Mouse (Mus musculus) heart, embryonic 10.5 days (tissue): ENCODE results near the gene Fblim1. TPM values are rescaled to one million over a fixed set of nuclear protein-coding genes. Genes with fewer than 3 reads are reported as not detected.
A peak's percentile ranks its signal among the peaks of the same experiment; 100 is the strongest.

Experiments used
- DNase-seq: peaks from one replicate; pipeline ENCODE4 v3.0.0-alpha.2; 2017; ENCODE audit warnings: low spot score
- H3K27ac ChIP-seq: fragments of 300-500 bp; sonication (generic); 2 replicates; pipeline ENCODE4 v1.5.1; 2016; ENCODE audit warnings: mild to moderate bottlenecking
- H3K27me3 ChIP-seq: fragments of 300-500 bp; sonication (generic); 2 replicates; pipeline ENCODE4 v1.6.1; 2016; ENCODE audit warnings: mild to moderate bottlenecking; ENCODE audit not compliant: poor library complexity, insufficient read depth, severe bottlenecking
- H3K36me3 ChIP-seq: fragments of 300-500 bp; sonication (generic); 2 replicates; pipeline ENCODE4 v1.6.1; 2016; ENCODE audit warnings: mild to moderate bottlenecking, moderate library complexity
- H3K4me1 ChIP-seq: fragments of 300-500 bp; sonication (generic); 2 replicates; pipeline ENCODE4 v1.6.1; 2016; ENCODE audit warnings: mild to moderate bottlenecking
- H3K4me3 ChIP-seq: fragments of 300-500 bp; sonication (generic); 2 replicates; pipeline ENCODE4 v1.5.1; 2016; ENCODE audit warnings: mild to moderate bottlenecking, moderate library complexity
- H3K9me3 ChIP-seq: fragments of 300-500 bp; sonication (generic); 2 replicates; pipeline ENCODE4 v1.6.1; 2016; ENCODE audit warnings: mild to moderate bottlenecking, moderate library complexity
- WGBS: fragments of 180-500 bp; shearing (Covaris S2); methylation state at CpG from one replicate; pipeline ENCODE4 v1.1.7; 2016; 5-methylcytosine and 5-hydroxymethylcytosine counted together
- polyA plus RNA-seq: library from polyadenylated mRNA; unstranded; fragments of >200 nt; fragmentation: Nextera tagmentation; extraction: Ambion mirVana; gene quantifications from 2 replicates; pipeline ENCODE4 v1.2.1, GENCODE M21; 2016

Fblim1 gene
- polyA plus RNA-seq, 1 experiment from 2014 or later = 62.7 TPM

GRCm38 (mm10) chr4:141623037-141623436 lies 17.1 kb upstream of the Fblim1 start:
- no peaks in the 10 kb centered on the region for H3K27me3 ChIP-seq
- H3K27ac ChIP-seq = peak overlapping the region; percentile 62; the same call in 1 of the 2 replicates
- peaks cover 37% of the 10 kb centered on the region for H3K36me3 ChIP-seq
- DNase-seq = no peak
- WGBS = 82% methylated on average over 11 of the region's 11 CpGs
- H3K4me1 ChIP-seq = peaks cover 31% of the 10 kb centered on the region
- no peaks in the 10 kb centered on the region for H3K9me3 ChIP-seq
- no peak overlapping the region for H3K4me3 ChIP-seq

GRCm38 (mm10) chr4:141622580-141622979 lies 16.7 kb upstream of the Fblim1 start:
- H3K4me3 ChIP-seq = no peak overlapping the region
- peaks cover 33% of the 10 kb centered on the region for H3K4me1 ChIP-seq
- peaks cover 32% of the 10 kb centered on the region for H3K36me3 ChIP-seq
- H3K27ac ChIP-seq = no peak overlapping the region
- no peaks in the 10 kb centered on the region for H3K27me3 ChIP-seq
- no peak for DNase-seq
- no peaks in the 10 kb centered on the region for H3K9me3 ChIP-seq
- WGBS = 80% methylated on average over 5 of the region's 5 CpGs

GRCm38 (mm10) chr4:141622091-141622490 lies 16.2 kb upstream of the Fblim1 start:
- peaks cover 37% of the 10 kb centered on the region for H3K4me1 ChIP-seq
- peaks cover 29% of the 10 kb centered on the region for H3K36me3 ChIP-seq
- no peaks in the 10 kb centered on the region for H3K9me3 ChIP-seq
- no peak overlapping the region for H3K27ac ChIP-seq
- DNase-seq = no peak
- H3K4me3 ChIP-seq = no peak overlapping the region
- 77% methylated on average over 8 of the region's 8 CpGs for WGBS
- no peaks in the 10 kb centered on the region for H3K27me3 ChIP-seq

- H3K27me3 ChIP-seq = peaks cover 5% of the 10 kb centered on the region
- no peak overlapping the region for H3K27ac ChIP-seq
- 80% methylated on average over 8 of the region's 8 CpGs for WGBS
- peaks cover 38% of the 10 kb centered on the region for H3K4me1 ChIP-seq
- peaks cover 21% of the 10 kb centered on the region for H3K36me3 ChIP-seq
- no peaks in the 10 kb centered on the region for H3K9me3 ChIP-seq
- DNase-seq = no peak
- no peak overlapping the region for H3K4me3 ChIP-seq
These were observed 15.4 kb upstream of the Fblim1 start for GRCm38 (mm10) chr4:141621297-141621696.

- DNase-seq = no peak
- H3K27me3 ChIP-seq = peaks cover 11% of the 10 kb centered on the region
- H3K36me3 ChIP-seq = 0 out of 2 replicates have a peak, but pooled peaks cover 3% of the 10 kb centered on the region
- peak overlapping the region; percentile 7; the same call in 1 of the 2 replicates for H3K27ac ChIP-seq
- 78% methylated on average over 9 of the region's 9 CpGs for WGBS
- H3K4me1 ChIP-seq = peaks cover 46% of the 10 kb centered on the region
- H3K4me3 ChIP-seq = no peak overlapping the region
- H3K9me3 ChIP-seq = no peaks in the 10 kb centered on the region
These were observed 13.5 kb upstream of the Fblim1 start for GRCm38 (mm10) chr4:141619299-141619883.

GRCm38 (mm10) chr4:141618565-141619243 lies 12.8 kb upstream of the Fblim1 start, which contains the start of gene Tmem82:
Gene Tmem82 (minus strand): TSS chr4:141618633.
- peaks cover 46% of the 10 kb centered on the region for H3K4me1 ChIP-seq
- H3K27me3 ChIP-seq = peaks cover 11% of the 10 kb centered on the region
- whole genome bisulfite sequencing = 26% methylated on average over 20 of the region's 20 CpGs

GRCm38 (mm10) chr4:141617863-141618564 lies 12.1 kb upstream of the Fblim1 start:
- H3K36me3 ChIP-seq = no peaks in the 10 kb centered on the region
- peak overlapping the region; percentile 84 for H3K27ac ChIP-seq
- H3K4me3 ChIP-seq = peak overlapping the region; percentile 60
- H3K9me3 ChIP-seq = no peaks in the 10 kb centered on the region
- no peak for DNase-seq
- H3K27me3 ChIP-seq = peaks cover 11% of the 10 kb centered on the region
- H3K4me1 ChIP-seq = peaks cover 40% of the 10 kb centered on the region
- 10% methylated on average over 22 of the region's 22 CpGs for WGBS

More at GRCm38 (mm10) chr4:141618565-141619243, 12.8 kb upstream of the Fblim1 start, which contains the start of gene Tmem82:
- Histone ChIP-seq H3K4me3 (peak within 1 kb of the TSS; percentile 60), H3K27ac (peak within 1 kb of the TSS; percentile 84), H3K36me3 (no peaks in the 10 kb centered on the region), H3K9me3 (no peaks in the 10 kb centered on the region)
- no peak for DNase-seq

- peak overlapping the region; percentile 60 for H3K4me3 ChIP-seq
- no peaks in the 10 kb centered on the region for H3K36me3 ChIP-seq
- H3K27ac ChIP-seq = peak overlapping the region; percentile 84
- H3K4me1 ChIP-seq = peaks cover 40% of the 10 kb centered on the region
- no peaks in the 10 kb centered on the region for H3K9me3 ChIP-seq
- peak; percentile 89 for DNase-seq
- H3K27me3 ChIP-seq = peaks cover 11% of the 10 kb centered on the region
- WGBS = 3% methylated on average over 20 of the region's 20 CpGs
These were observed 11.4 kb upstream of the Fblim1 start for GRCm38 (mm10) chr4:141617299-141617698.

- Histone ChIP-seq H3K4me3 (peak overlapping the region; percentile 60; the same call in 1 of the 2 replicates), H3K36me3 (no peaks in the 10 kb centered on the region), H3K27me3 (peaks cover 11% of the 10 kb centered on the region), H3K4me1 (peaks cover 40% of the 10 kb centered on the region), H3K27ac (0 out of 2 replicates have a peak overlapping the region, but pooled peaks have one; percentile 84), H3K9me3 (no peaks in the 10 kb centered on the region)
- 80% methylated on average over 6 of the region's 6 CpGs for WGBS
- no peak for DNase-seq
These were observed 10.9 kb upstream of the Fblim1 start for GRCm38 (mm10) chr4:141616811-141617210.

- no peaks in the 10 kb centered on the region for H3K9me3 ChIP-seq
These were observed 9.1 kb upstream of the Fblim1 start for GRCm38 (mm10) chr4:141614946-141615345.

GRCm38 (mm10) chr4:141609538-141609937 lies 3.6 kb upstream of the Fblim1 start:
- H3K9me3 ChIP-seq = no peaks in the 10 kb centered on the region
- no peaks in the 10 kb centered on the region for H3K36me3 ChIP-seq
- no peak for DNase-seq
- H3K27ac ChIP-seq = no peak overlapping the region
- peaks cover 14% of the 10 kb centered on the region for H3K4me1 ChIP-seq
- 60% methylated on average over 6 of the region's 6 CpGs for WGBS
- no peak overlapping the region for H3K4me3 ChIP-seq
- H3K27me3 ChIP-seq = no peaks in the 10 kb centered on the region

More at GRCm38 (mm10) chr4:141614946-141615345, 9.1 kb upstream of the Fblim1 start:
- H3K4me1 ChIP-seq = peaks cover 37% of the 10 kb centered on the region
- no peak overlapping the region for H3K4me3 ChIP-seq
- H3K27ac ChIP-seq = 0 out of 2 replicates have a peak overlapping the region, but pooled peaks have one; percentile 52
- DNase-seq = no peak
- peaks cover 11% of the 10 kb centered on the region for H3K27me3 ChIP-seq
- 80% methylated on average over 14 of the region's 14 CpGs for WGBS
- H3K36me3 ChIP-seq = no peaks in the 10 kb centered on the region

GRCm38 (mm10) chr4:141605421-141605820 lies 475 bp downstream of the Fblim1 start:
- Histone ChIP-seq H3K27ac (0 out of 2 replicates have a peak overlapping the region, but pooled peaks have one; percentile 19), H3K4me1 (peaks cover 43% of the 10 kb centered on the region), H3K27me3 (peaks cover 7% of the 10 kb centered on the region; the same call in 1 of the 2 replicates), H3K36me3 (no peaks in the 10 kb centered on the region), H3K9me3 (no peaks in the 10 kb centered on the region), H3K4me3 (no peak overlapping the region)
- no peak for DNase-seq
- 81% methylated on average over 5 of the region's 5 CpGs for WGBS
